Mouse (Mus musculus) liver, adult 10 weeks (tissue): ENCODE data around the gene Hecw2. TPM values are rescaled to one million over a fixed set of nuclear protein-coding genes. Genes with fewer than 3 reads are reported as not detected.

Source experiments
- polyA plus RNA-seq: library from polyadenylated mRNA; stranded (reverse); fragments of 350-450 nt; fragmentation: Illumina TruSeq; extraction: RNeasy Lipid Tissue Mini Kit (QIAGEN cat#74804); gene quantifications from one replicate; pipeline ENCODE4 v1.2.3, GENCODE M21; 2014; ENCODE audit warnings: low read depth, low replicate concordance

Gene Hecw2
- polyA plus RNA-seq: 1.5 TPM

GRCm38 (mm10) chr1:54194954-54195305 is at the start of gene Hecw2:
Gene Hecw2 (minus strand): TSS chr1:54195168.

GRCm38 (mm10) chr1:53784721-53785418 is 410.1 kb downstream of the Hecw2 start, which contains the start of gene Stk17b:
Gene Stk17b (minus strand): TSS chr1:53785224.

Other genes starting within 250 kb of the Hecw2 start
- gene Ccdc150, start 55.5 kb upstream of the Hecw2 start, polyA plus RNA-seq: not detected
- gene Gtf3c3, start 243.8 kb upstream of the Hecw2 start, polyA plus RNA-seq: 16.4 TPM